Mouse (Mus musculus) cerebellum, adult 2 months (tissue): Measurements from ENCODE around the gene Gm45062.

Experiments
- CTCF ChIP-seq: fragments of 200-500 bp; IDR thresholded peaks from 2 replicates; pipeline ENCODE4 v1.5.1; 2011; ENCODE audit warnings: low read depth, mild to moderate bottlenecking, control low read depth, low read length, moderate library complexity, borderline replicate concordance; ENCODE audit not compliant: insufficient read depth
- POLR2A ChIP-seq: fragments of 200-500 bp; IDR thresholded peaks from 2 replicates; pipeline ENCODE4 v1.6.1; 2011; ENCODE audit warnings: low read length, control low read depth, borderline replicate concordance; ENCODE audit not compliant: insufficient read depth

DNA sequence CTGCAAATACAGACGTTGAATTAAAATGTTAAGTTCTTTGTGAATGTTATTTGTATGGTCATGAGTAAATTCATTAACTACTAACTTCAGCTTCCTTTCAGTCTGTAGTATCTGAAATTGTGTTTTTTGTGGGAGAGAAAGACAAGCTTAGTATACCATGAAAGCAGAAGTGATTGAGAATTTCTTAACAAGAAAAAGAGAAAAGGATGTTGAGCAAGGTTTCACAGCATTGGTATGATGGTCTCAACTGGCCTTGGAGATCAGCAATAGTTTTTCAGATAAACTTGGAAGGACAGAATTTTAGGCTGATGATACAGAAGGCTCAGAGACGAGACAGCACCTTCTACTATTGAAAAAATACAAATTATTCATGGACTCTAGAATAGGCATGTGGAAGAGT is 277.7 kb downstream of the Gm45062 start:
- no peak for TF ChIP-seq POLR2A
- no peak for TF ChIP-seq CTCF
